Mouse (Mus musculus) left cerebral cortex, adult 11 months (tissue): ENCODE results near the gene Akip1.

ENCODE experiments used
- DNase-seq: peaks from one replicate; pipeline ENCODE4 v3.0.0; 2022; ENCODE audit warnings: low spot score

Akip1 gene

GRCm38 (mm10) chr7:109703190-109704015 lies at the start of gene Akip1, which contains the start of gene St5:
Akip1 (plus strand) TSS chr7:109703690.
St5 (minus strand) TSS chr7:109703605.
- DNase-seq, result peak; percentile 84

GRCm38 (mm10) chr7:109654871-109655270 lies 48.6 kb upstream of the Akip1 start:
- DNase-seq, result no peak

GRCm38 (mm10) chr7:109657884-109658283 lies 45.6 kb upstream of the Akip1 start:
- no peak for DNase-seq

GRCm38 (mm10) chr7:109659278-109659677 lies 44.2 kb upstream of the Akip1 start:
- no peak for DNase-seq

- no peak for DNase-seq
Observed at GRCm38 (mm10) chr7:109662626-109663025, 40.9 kb upstream of the Akip1 start.

- DNase-seq, result no peak
Observed at GRCm38 (mm10) chr7:109666664-109667063, 36.8 kb upstream of the Akip1 start.

GRCm38 (mm10) chr7:109669426-109670170 lies 33.9 kb upstream of the Akip1 start:
- DNase-seq, result no peak

GRCm38 (mm10) chr7:109671581-109672471 lies 31.7 kb upstream of the Akip1 start:
- peak; percentile 41 for DNase-seq

- DNase-seq, result no peak
Observed at GRCm38 (mm10) chr7:109674944-109675628, 28.4 kb upstream of the Akip1 start.

- DNase-seq, result no peak
Observed at GRCm38 (mm10) chr7:109680284-109680683, 23.2 kb upstream of the Akip1 start.

- DNase-seq, result no peak
Observed at GRCm38 (mm10) chr7:109680879-109681278, 22.6 kb upstream of the Akip1 start.

GRCm38 (mm10) chr7:109686585-109687128 lies 16.8 kb upstream of the Akip1 start:
- DNase-seq, result no peak

GRCm38 (mm10) chr7:109690101-109690500 lies 13.4 kb upstream of the Akip1 start:
- no peak for DNase-seq

GRCm38 (mm10) chr7:109690961-109691360 lies 12.5 kb upstream of the Akip1 start:
- no peak for DNase-seq

GRCm38 (mm10) chr7:109694576-109695338 lies 8.7 kb upstream of the Akip1 start:
- no peak for DNase-seq

- no peak for DNase-seq
Observed at GRCm38 (mm10) chr7:109695339-109695726, 8.2 kb upstream of the Akip1 start.

GRCm38 (mm10) chr7:109700213-109700612 lies 3.3 kb upstream of the Akip1 start:
- DNase-seq, result no peak

- no peak for DNase-seq
Observed at GRCm38 (mm10) chr7:109702721-109703120, 769 bp upstream of the Akip1 start.

GRCm38 (mm10) chr7:109704016-109704377 lies 507 bp downstream of the Akip1 start:
- DNase-seq, result no peak

GRCm38 (mm10) chr7:109704461-109704860 lies 971 bp downstream of the Akip1 start:
- no peak for DNase-seq
